Mouse (Mus musculus) liver, embryonic 12.5 days (tissue): ENCODE results near the gene Nrcam. TPM values are rescaled to one million over a fixed set of nuclear protein-coding genes. Genes with fewer than 3 reads are reported as not detected.

ENCODE experiments used
- ATAC-seq: fragments of 200-750 bp; cut with Nextera tagmentation; 2 replicates; pipeline ENCODE4 v1.8.0; 2017; ENCODE audit warnings: moderate number of reproducible peaks, mild to moderate bottlenecking, moderate library complexity
- H3K27ac ChIP-seq: fragments of 300-500 bp; sonication (generic); 2 replicates; pipeline ENCODE4 v1.5.1; 2016; ENCODE audit warnings: mild to moderate bottlenecking
- H3K27me3 ChIP-seq: fragments of 300-500 bp; sonication (generic); replicated peaks from 2 replicates; pipeline ENCODE4 v1.6.1; 2016; ENCODE audit warnings: mild to moderate bottlenecking, moderate library complexity
- H3K36me3 ChIP-seq: fragments of 300-500 bp; sonication (generic); 2 replicates; pipeline ENCODE4 v1.6.1; 2016; ENCODE audit warnings: mild to moderate bottlenecking, moderate library complexity
- H3K4me1 ChIP-seq: fragments of 300-500 bp; sonication (generic); 2 replicates; pipeline ENCODE4 v1.6.1; 2016
- H3K4me2 ChIP-seq: fragments of 300-500 bp; sonication (generic); 2 replicates; pipeline ENCODE4 v1.6.1; 2016; ENCODE audit warnings: mild to moderate bottlenecking, moderate library complexity
- H3K4me3 ChIP-seq: fragments of 300-500 bp; sonication (generic); 2 replicates; pipeline ENCODE4 v1.5.1; 2016; ENCODE audit warnings: mild to moderate bottlenecking, moderate library complexity
- H3K9ac ChIP-seq: fragments of 300-500 bp; sonication (generic); 2 replicates; pipeline ENCODE4 v1.6.1; 2016; ENCODE audit warnings: mild to moderate bottlenecking, moderate library complexity
- H3K9me3 ChIP-seq: fragments of 300-500 bp; sonication (generic); replicated peaks from 2 replicates; pipeline ENCODE4 v1.6.1; 2016; ENCODE audit warnings: mild to moderate bottlenecking, moderate library complexity
- WGBS: fragments of 180-500 bp; shearing (Covaris S2); methylation state at CpG from one replicate; pipeline ENCODE4 v1.1.7; 2016; ENCODE audit not compliant: insufficient replicate concordance; 5-methylcytosine and 5-hydroxymethylcytosine counted together
- polyA plus RNA-seq: library from polyadenylated mRNA; unstranded; fragments of >200 nt; fragmentation: Nextera tagmentation; extraction: Ambion mirVana; gene quantifications from 2 replicates; pipeline ENCODE4 v1.2.1, GENCODE M21; 2016

The Nrcam gene
- polyA plus RNA-seq, 1 experiment from 2014 or later, result 0.42 TPM

GRCm38 (mm10) chr12:44451742-44452141, 123.1 kb downstream of the Nrcam start:
- Histone ChIP-seq H3K4me2 (no peak overlapping the region), H3K4me1 (no peaks in the 10 kb centered on the region), H3K9ac (no peak overlapping the region), H3K9me3 (no peaks in the 10 kb centered on the region), H3K27me3 (no peaks in the 10 kb centered on the region), H3K4me3 (no peak overlapping the region), H3K36me3 (no peaks in the 10 kb centered on the region), H3K27ac (no peak overlapping the region)
- no peak for ATAC-seq
- WGBS, result 43% methylated on average over 1 of the region's 1 CpGs

- Histone ChIP-seq H3K4me2 (no peak overlapping the region), H3K4me3 (no peak overlapping the region), H3K27ac (no peak overlapping the region), H3K27me3 (no peaks in the 10 kb centered on the region), H3K9me3 (no peaks in the 10 kb centered on the region), H3K9ac (no peak overlapping the region), H3K4me1 (no peaks in the 10 kb centered on the region), H3K36me3 (no peaks in the 10 kb centered on the region)
- no peak for ATAC-seq
- 79% methylated on average over 4 of the region's 4 CpGs for WGBS
Observed at GRCm38 (mm10) chr12:44453791-44454190, 125.1 kb downstream of the Nrcam start.

DNA sequence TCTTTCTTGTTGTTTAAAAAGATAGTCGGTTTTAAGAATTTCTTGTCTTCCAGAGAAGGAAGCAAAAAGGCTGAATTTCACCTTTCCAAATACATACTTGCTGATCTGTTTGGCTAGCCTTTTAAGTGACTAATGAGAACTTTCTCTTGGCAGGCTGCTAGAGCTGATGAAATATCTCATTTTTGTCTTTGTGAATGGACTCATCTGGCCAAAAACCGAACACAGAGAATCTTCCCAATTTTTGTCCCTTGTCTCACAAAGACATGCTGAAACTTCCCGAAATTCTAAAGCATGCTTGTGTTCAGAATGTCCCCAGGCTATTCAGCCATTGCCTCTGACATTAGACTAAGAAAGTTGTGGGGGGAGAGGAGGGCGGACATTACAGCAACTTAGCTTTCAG, 129.3 kb downstream of the Nrcam start:
- no peak overlapping the region for H3K27ac ChIP-seq
- no peaks in the 10 kb centered on the region for H3K9me3 ChIP-seq
- ATAC-seq, result no peak
- H3K4me2 ChIP-seq, result no peak overlapping the region
- no peaks in the 10 kb centered on the region for H3K4me1 ChIP-seq
- no peaks in the 10 kb centered on the region for H3K27me3 ChIP-seq
- no peak overlapping the region for H3K4me3 ChIP-seq
- no peaks in the 10 kb centered on the region for H3K36me3 ChIP-seq
- 57% methylated on average over 4 of the region's 4 CpGs for WGBS
- H3K9ac ChIP-seq, result no peak overlapping the region

DNA sequence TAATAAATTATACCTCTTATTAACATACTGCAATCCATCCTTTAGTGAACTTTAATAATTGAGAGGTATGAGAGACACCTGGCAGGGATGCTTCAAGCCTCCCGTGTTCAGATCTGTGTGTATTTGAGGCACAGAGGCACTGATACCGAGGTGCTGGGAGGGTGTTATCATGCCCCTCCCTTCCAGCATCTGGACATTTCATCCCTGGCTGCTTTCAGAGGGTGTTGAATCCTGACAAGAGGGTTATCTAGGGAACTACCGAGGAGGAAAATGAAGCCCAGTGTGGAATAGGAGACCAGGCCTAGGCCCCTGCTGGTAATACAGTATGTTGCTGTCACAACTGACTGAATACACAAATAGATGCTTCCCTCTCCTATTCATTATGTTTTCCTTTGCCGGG, 133.8 kb downstream of the Nrcam start:
- ATAC-seq, result no peak
- Histone ChIP-seq H3K9me3 (no peaks in the 10 kb centered on the region), H3K4me1 (no peaks in the 10 kb centered on the region), H3K27ac (no peak overlapping the region), H3K27me3 (no peaks in the 10 kb centered on the region), H3K4me2 (no peak overlapping the region), H3K4me3 (no peak overlapping the region), H3K9ac (no peak overlapping the region), H3K36me3 (no peaks in the 10 kb centered on the region)
- 53% methylated on average over 4 of the region's 4 CpGs for WGBS

DNA sequence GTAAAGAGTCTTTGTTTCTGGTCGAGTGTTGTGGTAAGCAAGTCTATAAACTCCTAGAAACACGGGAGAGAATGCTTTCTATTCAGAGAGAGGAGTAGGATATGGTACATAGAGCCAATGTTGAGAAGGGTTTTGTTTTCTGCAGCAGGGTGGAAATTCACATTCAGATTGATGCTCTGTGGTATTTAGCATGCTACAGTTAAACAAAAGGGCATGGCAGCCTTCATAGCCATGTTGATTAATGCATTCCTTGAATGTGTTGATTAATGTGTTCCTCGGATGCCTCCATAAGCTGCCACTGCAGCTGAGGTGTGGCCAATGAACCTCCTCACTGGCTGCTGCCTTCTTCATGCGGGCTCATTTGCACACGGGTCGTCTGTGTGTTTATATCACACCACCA, 134.3 kb downstream of the Nrcam start:
- WGBS, result 67% methylated on average over 6 of the region's 6 CpGs
- H3K27me3 ChIP-seq, result no peaks in the 10 kb centered on the region
- H3K4me2 ChIP-seq, result no peak overlapping the region
- no peak for ATAC-seq
- H3K9ac ChIP-seq, result no peak overlapping the region
- no peak overlapping the region for H3K27ac ChIP-seq
- H3K36me3 ChIP-seq, result no peaks in the 10 kb centered on the region
- no peak overlapping the region for H3K4me3 ChIP-seq
- no peaks in the 10 kb centered on the region for H3K9me3 ChIP-seq
- H3K4me1 ChIP-seq, result no peaks in the 10 kb centered on the region

DNA sequence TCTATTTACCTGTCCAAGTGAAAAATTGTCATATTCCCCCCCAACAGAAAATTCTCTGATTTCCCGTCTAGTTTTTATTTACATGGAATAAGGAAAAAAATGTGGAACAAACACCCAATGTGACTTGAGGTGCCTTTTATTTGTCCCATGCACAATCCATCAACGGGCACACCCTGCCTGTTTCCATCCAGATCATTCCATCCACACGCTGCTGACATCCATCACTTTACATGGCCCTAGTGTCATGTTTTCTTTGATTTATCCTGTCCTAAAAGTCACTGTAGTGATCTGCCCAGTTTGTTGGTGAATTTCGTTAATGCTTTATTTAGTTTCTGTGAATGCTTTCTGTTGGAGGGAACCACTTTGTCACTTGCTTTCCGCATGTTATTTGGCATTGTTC, 142.4 kb downstream of the Nrcam start:
- Histone ChIP-seq H3K4me1 (no peaks in the 10 kb centered on the region), H3K9me3 (no peaks in the 10 kb centered on the region), H3K9ac (no peak overlapping the region), H3K4me2 (no peak overlapping the region), H3K36me3 (no peaks in the 10 kb centered on the region), H3K27ac (no peak overlapping the region), H3K27me3 (no peaks in the 10 kb centered on the region), H3K4me3 (no peak overlapping the region)
- 69% methylated on average over 5 of the region's 5 CpGs for WGBS
- ATAC-seq, result no peak

DNA sequence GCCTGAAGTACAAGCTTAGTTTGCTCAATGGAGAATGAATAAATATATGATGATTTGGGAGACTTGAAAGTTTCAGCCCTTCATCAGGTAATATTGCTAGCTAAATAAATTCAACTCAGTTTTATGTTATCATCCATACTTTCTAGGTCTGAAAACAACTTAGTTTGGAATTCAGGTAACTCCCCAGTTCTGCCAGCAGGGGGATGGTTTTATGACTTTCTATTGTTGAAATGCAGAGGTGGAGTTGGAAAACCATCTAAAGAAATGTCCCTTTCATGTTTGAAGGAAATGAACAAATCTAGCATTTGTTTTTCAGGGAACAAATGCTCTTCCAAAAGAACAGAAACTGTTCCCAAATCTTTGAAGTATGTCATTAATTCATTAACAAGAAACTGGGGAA, 146.7 kb downstream of the Nrcam start:
- Histone ChIP-seq H3K27ac (no peak overlapping the region), H3K9ac (no peak overlapping the region), H3K36me3 (no peaks in the 10 kb centered on the region), H3K4me2 (no peak overlapping the region), H3K4me1 (no peaks in the 10 kb centered on the region), H3K27me3 (no peaks in the 10 kb centered on the region), H3K9me3 (no peaks in the 10 kb centered on the region), H3K4me3 (no peak overlapping the region)
- no peak for ATAC-seq

- H3K4me1 ChIP-seq, result no peaks in the 10 kb centered on the region
- 68% methylated on average over 6 of the region's 6 CpGs for WGBS
- H3K4me2 ChIP-seq, result no peak overlapping the region
- no peaks in the 10 kb centered on the region for H3K27me3 ChIP-seq
- no peak overlapping the region for H3K4me3 ChIP-seq
- no peaks in the 10 kb centered on the region for H3K9me3 ChIP-seq
- no peaks in the 10 kb centered on the region for H3K36me3 ChIP-seq
- no peak overlapping the region for H3K27ac ChIP-seq
- no peak overlapping the region for H3K9ac ChIP-seq
- ATAC-seq, result no peak
Observed at GRCm38 (mm10) chr12:44479260-44480030, 150.8 kb downstream of the Nrcam start.

GRCm38 (mm10) chr12:44480031-44480419, 151.3 kb downstream of the Nrcam start:
- H3K27me3 ChIP-seq, result no peaks in the 10 kb centered on the region
- no peak overlapping the region for H3K4me3 ChIP-seq
- no peaks in the 10 kb centered on the region for H3K36me3 ChIP-seq
- WGBS, result 79% methylated on average over 2 of the region's 2 CpGs
- no peak for ATAC-seq
- H3K4me1 ChIP-seq, result no peaks in the 10 kb centered on the region
- H3K27ac ChIP-seq, result no peak overlapping the region
- H3K9me3 ChIP-seq, result no peaks in the 10 kb centered on the region
- H3K4me2 ChIP-seq, result no peak overlapping the region
- no peak overlapping the region for H3K9ac ChIP-seq

- no peak overlapping the region for H3K4me2 ChIP-seq
- H3K9me3 ChIP-seq, result no peaks in the 10 kb centered on the region
- H3K9ac ChIP-seq, result no peak overlapping the region
- ATAC-seq, result no peak
- H3K27me3 ChIP-seq, result no peaks in the 10 kb centered on the region
- H3K27ac ChIP-seq, result no peak overlapping the region
- H3K4me3 ChIP-seq, result no peak overlapping the region
- WGBS, result 66% methylated on average over 3 of the region's 3 CpGs
- H3K4me1 ChIP-seq, result no peaks in the 10 kb centered on the region
- H3K36me3 ChIP-seq, result no peaks in the 10 kb centered on the region
Observed at GRCm38 (mm10) chr12:44481415-44481814, 152.7 kb downstream of the Nrcam start.

- Histone ChIP-seq H3K9me3 (no peaks in the 10 kb centered on the region), H3K4me1 (no peaks in the 10 kb centered on the region), H3K4me2 (no peak overlapping the region), H3K9ac (no peak overlapping the region), H3K27ac (no peak overlapping the region), H3K36me3 (no peaks in the 10 kb centered on the region), H3K27me3 (no peaks in the 10 kb centered on the region), H3K4me3 (no peak overlapping the region)
- WGBS, result 58% methylated on average over 5 of the region's 5 CpGs
- ATAC-seq, result no peak
Observed at GRCm38 (mm10) chr12:44492759-44493479, 164.2 kb downstream of the Nrcam start.

DNA sequence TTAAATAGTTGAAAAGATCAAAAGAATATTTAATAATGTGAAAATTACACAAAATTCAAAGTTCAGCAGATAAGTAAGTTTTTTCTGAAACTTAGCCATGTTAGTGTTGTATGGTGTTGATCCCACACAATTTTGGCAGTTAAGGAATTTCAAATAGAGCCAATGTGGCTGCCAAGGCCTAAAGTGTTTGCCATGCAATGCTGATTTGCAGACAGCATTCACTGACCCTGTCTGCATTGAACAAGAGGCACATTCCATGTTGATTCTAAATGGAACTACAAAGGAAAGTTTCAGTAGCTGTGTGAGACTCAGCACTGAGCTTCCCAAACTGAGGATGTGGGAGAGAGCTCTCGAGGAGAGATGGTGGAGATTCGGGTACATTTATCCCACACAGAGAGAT, 169.1 kb downstream of the Nrcam start:
- Histone ChIP-seq H3K36me3 (no peaks in the 10 kb centered on the region), H3K4me1 (no peaks in the 10 kb centered on the region), H3K27ac (no peak overlapping the region), H3K27me3 (no peaks in the 10 kb centered on the region), H3K4me3 (no peak overlapping the region), H3K9me3 (no peaks in the 10 kb centered on the region), H3K4me2 (no peak overlapping the region), H3K9ac (no peak overlapping the region)
- ATAC-seq, result no peak
- 55% methylated on average over 2 of the region's 2 CpGs for WGBS
